Mouse (Mus musculus) hindbrain, embryonic 12.5 days (tissue): Measurements from ENCODE around the gene Nthl1. TPM values are rescaled to one million over a fixed set of nuclear protein-coding genes. Genes with fewer than 3 reads are reported as not detected.

ENCODE experiments used
- ATAC-seq: fragments of 200-750 bp; cut with Nextera tagmentation; 2 replicates; pipeline ENCODE4 v1.8.0; 2017; ENCODE audit warnings: moderate TSS enrichment; ENCODE audit not compliant: low FRiP score
- H3K27ac ChIP-seq: fragments of 300-500 bp; sonication (generic); 2 replicates; pipeline ENCODE4 v1.5.1; 2016; ENCODE audit warnings: mild to moderate bottlenecking
- H3K27me3 ChIP-seq: fragments of 300-500 bp; sonication (generic); 2 replicates; pipeline ENCODE4 v1.6.1; 2016; ENCODE audit warnings: mild to moderate bottlenecking
- H3K36me3 ChIP-seq: fragments of 300-500 bp; sonication (generic); 2 replicates; pipeline ENCODE4 v1.6.1; 2016; ENCODE audit warnings: mild to moderate bottlenecking
- H3K4me1 ChIP-seq: fragments of 300-500 bp; sonication (generic); 2 replicates; pipeline ENCODE4 v1.6.1; 2016
- H3K4me2 ChIP-seq: fragments of 300-500 bp; sonication (generic); replicated peaks from 2 replicates; pipeline ENCODE4 v1.6.1; 2016; ENCODE audit warnings: mild to moderate bottlenecking
- H3K4me3 ChIP-seq: fragments of 300-500 bp; sonication (generic); 2 replicates; pipeline ENCODE4 v1.5.1; 2016; ENCODE audit warnings: mild to moderate bottlenecking
- H3K9ac ChIP-seq: fragments of 300-500 bp; sonication (generic); 2 replicates; pipeline ENCODE4 v1.6.1; 2016; ENCODE audit warnings: mild to moderate bottlenecking, moderate library complexity
- H3K9me3 ChIP-seq: fragments of 300-500 bp; sonication (generic); replicated peaks from 2 replicates; pipeline ENCODE4 v1.6.1; 2016; ENCODE audit warnings: mild to moderate bottlenecking
- WGBS: fragments of 180-500 bp; shearing (Covaris S2); methylation state at CpG from one replicate; pipeline ENCODE4 v1.1.7; 2016; 5-methylcytosine and 5-hydroxymethylcytosine counted together
- microRNA-seq: library from miRNA; unstranded; fragments of <30 nt; microRNA quantifications from one replicate; pipeline ENCODE4, GENCODE M21; 2017
- polyA plus RNA-seq: library from polyadenylated mRNA; unstranded; fragments of >200 nt; fragmentation: Nextera tagmentation; extraction: Ambion mirVana; gene quantifications from 2 replicates; pipeline ENCODE4 v1.2.1, GENCODE M21; 2016

Gene Nthl1
- polyA plus RNA-seq, 1 experiment from 2014 or later, result 15.7 TPM

- WGBS, result 32% methylated on average over 16 of the region's 16 CpGs
- no peak overlapping the region; the same call in 1 of the 2 replicates for H3K4me3 ChIP-seq
- H3K4me1 ChIP-seq, result peaks cover 25% of the 10 kb centered on the region
- no peaks in the 10 kb centered on the region for H3K9me3 ChIP-seq
- H3K4me2 ChIP-seq, result peak overlapping the region; percentile 30
- H3K27ac ChIP-seq, result no peak overlapping the region
- H3K9ac ChIP-seq, result no peak overlapping the region
- no peak for ATAC-seq
- H3K27me3 ChIP-seq, result peaks cover 50% of the 10 kb centered on the region
- H3K36me3 ChIP-seq, result peaks cover 11% of the 10 kb centered on the region
These were observed 54.0 kb downstream of the Nthl1 start for GRCm38 (mm10) chr17:24686514-24686913.

- H3K27me3 ChIP-seq, result peaks cover 50% of the 10 kb centered on the region
- H3K36me3 ChIP-seq, result peaks cover 7% of the 10 kb centered on the region; the same call in 1 of the 2 replicates
- peak overlapping the region; percentile 42 for H3K4me2 ChIP-seq
- 2% methylated on average over 25 of the region's 25 CpGs for WGBS
- no peak overlapping the region for H3K9ac ChIP-seq
- H3K4me3 ChIP-seq, result peak overlapping the region; percentile 23
- H3K9me3 ChIP-seq, result no peaks in the 10 kb centered on the region
- H3K27ac ChIP-seq, result no peak overlapping the region
- no peak for ATAC-seq
- H3K4me1 ChIP-seq, result peaks cover 25% of the 10 kb centered on the region
These were observed 54.7 kb downstream of the Nthl1 start for GRCm38 (mm10) chr17:24687146-24687595.

GRCm38 (mm10) chr17:24687599-24687998, 55.1 kb downstream of the Nthl1 start:
- no peak for ATAC-seq
- peak overlapping the region; percentile 42 for H3K4me2 ChIP-seq
- peaks cover 50% of the 10 kb centered on the region for H3K27me3 ChIP-seq
- peaks cover 25% of the 10 kb centered on the region for H3K4me1 ChIP-seq
- peak overlapping the region; percentile 23 for H3K4me3 ChIP-seq
- peaks cover 5% of the 10 kb centered on the region; the same call in 1 of the 2 replicates for H3K36me3 ChIP-seq
- H3K27ac ChIP-seq, result no peak overlapping the region
- no peak overlapping the region for H3K9ac ChIP-seq
- WGBS, result 19% methylated on average over 23 of the region's 23 CpGs
- no peaks in the 10 kb centered on the region for H3K9me3 ChIP-seq

Small RNA genes lying within 50 kb of the gene (microRNA-seq; reads per million reads assigned to microRNA genes)
- gene Gm24589, result 0.81 reads per million

Other genes starting within 250 kb of the Nthl1 start
- 326 and 328 TPM in 2 replicates for gene Rnps1, start 218.1 kb upstream of the Nthl1 start, polyA plus RNA-seq
- gene Eci1, start 206.0 kb upstream of the Nthl1 start, polyA plus RNA-seq, result 59.3 and 62.4 TPM in 2 replicates
- 4.2 and 7.0 TPM in 2 replicates for gene Dnase1l2, start 189.6 kb upstream of the Nthl1 start, polyA plus RNA-seq
- 35.3 and 39.4 TPM in 2 replicates for gene E4f1, start 162.4 kb upstream of the Nthl1 start, polyA plus RNA-seq
- gene Pgp, start 162.3 kb upstream of the Nthl1 start, polyA plus RNA-seq, result 52.5 and 57.3 TPM in 2 replicates
- 1.2 TPM in 1 of 2 replicates, not detected in the other for gene Bricd5, start 158.8 kb upstream of the Nthl1 start, polyA plus RNA-seq
- gene Mlst8, start 153.6 kb upstream of the Nthl1 start, polyA plus RNA-seq, result 35.2 and 36.9 TPM in 2 replicates
- 24.2 and 25.0 TPM in 2 replicates for gene Caskin1, start 144.1 kb upstream of the Nthl1 start, polyA plus RNA-seq
- gene Traf7, start 104.7 kb upstream of the Nthl1 start, polyA plus RNA-seq, result 86.5 and 87.0 TPM in 2 replicates
- 2.1 and 2.8 TPM in 2 replicates for gene Rab26, start 98.5 kb upstream of the Nthl1 start, polyA plus RNA-seq
- 20.5 and 25.5 TPM in 2 replicates for gene Pkd1, start 82.8 kb upstream of the Nthl1 start, polyA plus RNA-seq
- 85.5 and 86.2 TPM in 2 replicates for gene Tsc2, start 50 bp upstream of the Nthl1 start, polyA plus RNA-seq
- 39.2 and 39.6 TPM in 2 replicates for gene Slc9a3r2, start 17.6 kb downstream of the Nthl1 start, polyA plus RNA-seq
- not detected in 2 replicates for gene Npw, start 25.8 kb downstream of the Nthl1 start, polyA plus RNA-seq
- gene Zfp598, start 37.0 kb downstream of the Nthl1 start, polyA plus RNA-seq, result 23.0 and 25.2 TPM in 2 replicates
- gene Syngr3, start 57.3 kb downstream of the Nthl1 start, polyA plus RNA-seq, result 30.6 and 32.1 TPM in 2 replicates
- 42.2 and 42.4 TPM in 2 replicates for gene Gfer, start 63.5 kb downstream of the Nthl1 start, polyA plus RNA-seq
- gene Noxo1, start 63.6 kb downstream of the Nthl1 start, polyA plus RNA-seq, result 3.6 and 4.8 TPM in 2 replicates
- gene Tbl3, start 75.0 kb downstream of the Nthl1 start, polyA plus RNA-seq, result 76.9 and 79.7 TPM in 2 replicates
- gene Rnf151, start 85.4 kb downstream of the Nthl1 start, polyA plus RNA-seq, result 0.18 and 0.35 TPM in 2 replicates
- 795 and 841 TPM in 2 replicates for gene Rps2, start 85.4 kb downstream of the Nthl1 start, polyA plus RNA-seq
- 199 and 214 TPM in 2 replicates for gene Ndufb10, start 91.8 kb downstream of the Nthl1 start, polyA plus RNA-seq
- not detected in 2 replicates for gene Rpl3l, start 95.1 kb downstream of the Nthl1 start, polyA plus RNA-seq
- 21.8 and 22.6 TPM in 2 replicates for gene Msrb1, start 104.0 kb downstream of the Nthl1 start, polyA plus RNA-seq
- 2.5 and 4.8 TPM in 2 replicates for gene Hs3st6, start 120.3 kb downstream of the Nthl1 start, polyA plus RNA-seq
- not detected in 2 replicates for gene Meiob, start 171.6 kb downstream of the Nthl1 start, polyA plus RNA-seq
- 32.3 and 32.4 TPM in 2 replicates for gene Hagh, start 207.5 kb downstream of the Nthl1 start, polyA plus RNA-seq
- 18.6 and 20.9 TPM in 2 replicates for gene Fahd1, start 217.7 kb downstream of the Nthl1 start, polyA plus RNA-seq
- gene Igfals, start 233.3 kb downstream of the Nthl1 start, polyA plus RNA-seq, result 0.23 and 0.36 TPM in 2 replicates